Mouse (Mus musculus): ENCODE measurements around the gene Ptgis. TPM values are rescaled to one million over a fixed set of nuclear protein-coding genes. Genes with fewer than 3 reads are reported as not detected.
A peak's percentile ranks its signal among the peaks of the same experiment; 100 is the strongest.

Gene Ptgis
- polyA plus RNA-seq, 1 experiment from 2014 or later = 18.6 TPM

DNA sequence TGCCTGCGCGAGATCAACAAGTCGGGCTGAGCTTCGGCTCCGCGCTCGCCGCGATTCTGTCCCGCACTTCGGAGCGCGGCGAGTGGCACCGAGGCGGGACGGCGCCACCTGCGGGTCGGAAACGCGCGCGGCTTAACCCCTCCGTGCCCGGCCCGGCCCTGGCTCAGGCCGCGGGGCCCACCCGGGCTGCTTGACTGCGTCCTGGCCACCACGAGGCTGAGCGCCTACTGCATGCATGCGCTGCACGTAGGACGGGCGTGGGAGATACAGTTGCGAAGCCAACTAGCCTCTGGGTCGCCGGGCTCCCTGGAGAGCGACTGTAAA, 50.4 kb downstream of the Ptgis start, which contains the start of gene Kcnb1:
Kcnb1 (minus strand) TSS at position 80 of the 324 bp plus-strand sequence.
- WGBS = under 1% methylated on average over 41 of the region's 41 CpGs
- peaks cover 60% of the 10 kb centered on the region for H3K27me3 ChIP-seq (ENCODE audit: insufficient read depth, low read length)
- H3K4me2 ChIP-seq = peak within 1 kb of the TSS; percentile 93
- no peak within 1 kb of the TSS for H3K27ac ChIP-seq (ENCODE audit: low read depth)
- H3K4me1 ChIP-seq (ENCODE audit: insufficient read depth) = peaks cover 6% of the 10 kb centered on the region
- no peaks in the 10 kb centered on the region for H3K9me3 ChIP-seq (ENCODE audit: low read depth, low read length)
- DNase-seq = peak; percentile 83
- peak; percentile 33; the same call in 1 of the 2 replicates for TF ChIP-seq CTCF (IDR thresholded peaks at IDR 0.05; ENCODE audit: low read depth)
- H3K36me3 ChIP-seq (ENCODE audit: insufficient read depth) = no peaks in the 10 kb centered on the region
- H3K9ac ChIP-seq = peak within 1 kb of the TSS; percentile 32
- H3K4me3 ChIP-seq (ENCODE audit: low read depth, low read length) = peak within 1 kb of the TSS; percentile 43
- ATAC-seq (ENCODE audit: insufficient read depth) = peak; percentile 36

DNA sequence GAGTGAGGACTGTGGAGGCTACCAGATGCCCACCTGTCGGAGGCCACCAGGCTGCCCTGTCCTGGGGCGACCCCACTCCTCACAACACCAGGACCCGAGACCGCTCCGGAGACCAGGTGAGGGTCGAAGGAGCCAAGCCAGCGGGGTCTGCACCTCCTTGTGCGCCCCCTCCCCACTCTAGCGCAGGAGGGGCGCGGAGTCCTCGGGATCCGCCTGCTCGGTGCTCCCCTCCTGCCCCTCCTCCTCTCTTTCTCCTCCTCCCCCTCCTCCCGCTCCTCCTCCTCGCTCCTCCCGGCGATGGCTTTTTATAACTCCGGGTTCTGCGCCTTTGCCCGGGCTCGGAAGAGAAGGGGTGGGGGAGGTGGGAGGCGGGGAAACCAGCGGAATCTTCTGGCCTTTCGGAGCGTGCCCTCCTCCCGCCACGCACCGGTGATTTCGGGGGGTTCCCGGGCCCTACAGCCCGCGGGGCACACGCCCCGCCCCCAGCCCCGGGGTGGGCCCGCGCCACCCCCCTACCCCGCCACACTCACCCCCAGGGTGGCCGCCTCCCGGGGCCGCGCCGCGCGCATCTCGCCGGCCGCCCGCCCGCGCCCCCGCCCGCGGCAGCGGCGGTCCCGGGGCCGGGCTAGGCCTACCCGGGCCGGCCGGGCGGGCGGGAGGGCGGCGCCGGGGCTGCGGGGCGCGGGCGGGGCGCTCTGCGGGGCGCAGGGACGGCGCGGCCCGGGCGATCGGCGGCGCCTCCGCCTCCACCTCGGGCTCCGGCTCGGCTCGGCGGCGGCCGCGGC, 50.9 kb downstream of the Ptgis start:
- H3K9ac ChIP-seq = peak overlapping the region; percentile 32
- peak; percentile 54 for ATAC-seq (ENCODE audit: insufficient read depth)
- peaks cover 60% of the 10 kb centered on the region for H3K27me3 ChIP-seq (ENCODE audit: insufficient read depth, low read length)
- peak overlapping the region; percentile 93 for H3K4me2 ChIP-seq
- peak; percentile 29 for DNase-seq
- under 1% methylated on average over 72 of the region's 91 CpGs for WGBS
- no peak for TF ChIP-seq CTCF (IDR thresholded peaks at IDR 0.05; ENCODE audit: low read depth)
- no peaks in the 10 kb centered on the region for H3K9me3 ChIP-seq (ENCODE audit: low read depth, low read length)
- H3K4me1 ChIP-seq (ENCODE audit: insufficient read depth) = peaks cover 6% of the 10 kb centered on the region
- H3K4me3 ChIP-seq (ENCODE audit: low read depth, low read length) = peak overlapping the region; percentile 43
- H3K27ac ChIP-seq (ENCODE audit: low read depth) = no peak overlapping the region
- no peaks in the 10 kb centered on the region for H3K36me3 ChIP-seq (ENCODE audit: insufficient read depth)

DNA sequence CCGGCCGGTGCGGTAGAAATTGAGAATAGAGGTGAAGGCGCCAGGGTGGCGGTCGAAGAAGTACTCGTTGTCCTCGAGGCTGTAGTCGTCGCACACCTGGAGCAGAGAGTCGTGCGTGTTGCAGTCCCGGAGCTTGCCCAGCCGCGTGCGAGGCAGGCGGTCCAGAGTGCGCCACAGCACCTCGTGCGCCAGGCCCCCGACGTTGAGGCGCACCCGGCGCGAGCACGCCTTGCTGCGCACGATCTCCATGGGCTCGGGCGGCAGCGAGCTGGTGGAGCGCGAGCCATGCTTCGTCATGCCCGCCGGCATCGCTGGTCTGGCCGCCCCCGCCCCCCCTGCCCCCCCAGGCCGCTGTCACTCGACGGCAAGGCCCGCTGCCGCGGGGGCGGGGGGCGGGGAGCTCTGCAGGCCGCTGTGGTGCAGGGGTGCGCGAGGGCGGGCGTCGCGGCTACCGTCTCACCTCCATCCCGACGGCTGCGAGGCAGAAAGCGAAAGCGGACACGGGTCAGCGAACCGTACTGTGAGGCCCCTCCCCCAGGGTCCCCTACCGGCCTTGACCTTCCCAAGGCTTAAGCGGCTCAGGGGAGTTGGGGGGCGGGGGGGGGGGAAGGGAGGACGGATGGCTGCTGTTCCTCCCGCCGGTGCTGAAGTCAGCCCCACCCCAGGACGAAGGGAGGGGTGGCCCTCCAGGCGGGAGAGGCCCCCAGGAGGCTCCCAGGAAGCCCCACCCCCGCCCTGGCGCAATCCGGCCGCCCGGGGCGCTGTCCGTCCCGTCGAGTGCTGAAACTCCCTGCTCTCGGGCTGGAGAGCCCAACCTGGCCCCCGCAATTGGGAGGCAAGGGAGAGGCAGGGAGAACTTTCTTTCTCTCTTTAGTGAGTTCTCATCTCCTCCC, 51.8 kb downstream of the Ptgis start:
- H3K4me1 ChIP-seq (ENCODE audit: insufficient read depth) = peaks cover 6% of the 10 kb centered on the region
- peak; percentile 88 for DNase-seq
- 10% methylated on average over 79 of the region's 83 CpGs for WGBS
- ATAC-seq (ENCODE audit: insufficient read depth) = peak; percentile 68
- H3K27me3 ChIP-seq (ENCODE audit: insufficient read depth, low read length) = peaks cover 60% of the 10 kb centered on the region
- peak overlapping the region; percentile 93 for H3K4me2 ChIP-seq
- H3K9me3 ChIP-seq (ENCODE audit: low read depth, low read length) = no peaks in the 10 kb centered on the region
- TF ChIP-seq CTCF (IDR thresholded peaks at IDR 0.05; ENCODE audit: low read depth) = peak; percentile 35
- no peaks in the 10 kb centered on the region for H3K36me3 ChIP-seq (ENCODE audit: insufficient read depth)
- no peak overlapping the region for H3K27ac ChIP-seq (ENCODE audit: low read depth)
- H3K9ac ChIP-seq = no peak overlapping the region
- H3K4me3 ChIP-seq (ENCODE audit: low read depth, low read length) = peak overlapping the region; percentile 43

DNA sequence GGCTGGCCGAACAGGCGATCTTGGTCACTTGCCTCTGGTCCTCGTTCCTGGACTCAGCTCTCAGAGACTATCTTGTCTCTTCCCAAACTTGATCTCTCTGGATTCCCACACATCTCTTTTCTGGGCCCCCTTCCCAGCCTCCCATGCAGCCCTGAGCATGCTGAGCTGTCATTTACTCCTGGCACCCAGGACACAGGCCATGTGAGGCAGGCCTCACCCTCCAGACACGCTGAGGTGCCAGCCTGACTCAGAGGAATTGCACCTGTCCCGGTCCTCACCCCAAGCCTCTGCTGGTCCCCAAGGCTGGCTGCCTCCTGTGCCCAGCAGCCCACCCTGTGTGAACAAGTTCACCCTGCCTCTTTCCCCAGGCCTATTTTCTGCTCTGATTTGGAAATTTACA, 53.3 kb downstream of the Ptgis start:
- H3K4me1 ChIP-seq (ENCODE audit: insufficient read depth) = peaks cover 6% of the 10 kb centered on the region
- H3K27ac ChIP-seq (ENCODE audit: low read depth) = no peak overlapping the region
- TF ChIP-seq CTCF (IDR thresholded peaks at IDR 0.05; ENCODE audit: low read depth) = no peak
- no peaks in the 10 kb centered on the region for H3K9me3 ChIP-seq (ENCODE audit: low read depth, low read length)
- H3K9ac ChIP-seq = no peak overlapping the region
- ATAC-seq (ENCODE audit: insufficient read depth) (no peak), DNase-seq (no peak)
- peaks cover 60% of the 10 kb centered on the region for H3K27me3 ChIP-seq (ENCODE audit: insufficient read depth, low read length)
- WGBS = 79% methylated on average over 5 of the region's 5 CpGs
- H3K4me3 ChIP-seq (ENCODE audit: low read depth, low read length) = no peak overlapping the region
- no peaks in the 10 kb centered on the region for H3K36me3 ChIP-seq (ENCODE audit: insufficient read depth)
- no peak overlapping the region for H3K4me2 ChIP-seq

DNA sequence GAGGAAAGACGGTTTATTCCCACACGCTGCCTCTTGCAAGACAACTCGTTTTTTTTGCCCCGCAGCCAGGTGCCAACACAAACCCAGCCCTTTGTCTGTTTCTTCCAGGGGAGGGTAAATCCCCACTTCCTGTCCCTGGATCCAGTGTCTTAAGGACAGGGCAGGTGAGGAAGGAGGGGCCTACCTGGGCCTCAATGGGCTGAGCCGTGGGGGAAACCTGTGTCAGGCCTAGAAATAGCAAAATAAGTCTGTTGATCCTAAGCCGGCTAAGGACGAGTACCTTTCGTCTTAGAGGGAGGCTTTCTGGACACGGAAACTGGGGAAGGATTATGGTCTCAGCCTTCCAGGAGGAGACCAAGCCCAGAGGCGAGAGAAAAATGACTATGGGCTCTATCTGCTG, 53.9 kb downstream of the Ptgis start:
- Histone ChIP-seq H3K4me1 (ENCODE audit: insufficient read depth) (peaks cover 6% of the 10 kb centered on the region), H3K4me2 (no peak overlapping the region), H3K36me3 (ENCODE audit: insufficient read depth) (no peaks in the 10 kb centered on the region), H3K27ac (ENCODE audit: low read depth) (no peak overlapping the region), H3K4me3 (ENCODE audit: low read depth, low read length) (no peak overlapping the region), H3K9me3 (ENCODE audit: low read depth, low read length) (no peaks in the 10 kb centered on the region), H3K9ac (no peak overlapping the region), H3K27me3 (ENCODE audit: insufficient read depth, low read length) (peaks cover 56% of the 10 kb centered on the region)
- DNase-seq = no peak
- ATAC-seq (ENCODE audit: insufficient read depth) = no peak
- no peak for TF ChIP-seq CTCF (IDR thresholded peaks at IDR 0.05; ENCODE audit: low read depth)
- 29% methylated on average over 10 of the region's 10 CpGs for WGBS

DNA sequence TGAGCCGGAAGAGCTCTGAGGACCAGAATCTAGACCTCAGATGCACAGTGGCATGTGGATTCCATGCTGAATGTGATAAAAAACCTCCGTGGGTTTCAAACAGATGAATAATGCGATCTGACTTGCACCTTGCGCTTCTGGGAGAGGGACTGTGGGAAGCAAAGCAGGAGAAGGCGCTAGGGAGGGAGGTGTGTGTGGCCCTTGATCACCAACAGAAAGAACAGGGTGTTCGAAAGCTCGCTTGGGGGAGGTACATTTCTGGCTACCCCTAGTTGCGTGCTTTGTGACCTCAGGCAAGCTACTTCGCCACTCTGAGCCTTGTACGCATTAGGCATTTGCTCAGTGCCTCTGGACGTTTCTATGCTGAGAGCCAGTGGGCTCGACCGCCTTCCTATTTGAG, 54.4 kb downstream of the Ptgis start:
- Histone ChIP-seq H3K9me3 (ENCODE audit: low read depth, low read length) (no peaks in the 10 kb centered on the region), H3K4me2 (no peak overlapping the region), H3K9ac (no peak overlapping the region), H3K27me3 (ENCODE audit: insufficient read depth, low read length) (peaks cover 50% of the 10 kb centered on the region), H3K36me3 (ENCODE audit: insufficient read depth) (no peaks in the 10 kb centered on the region), H3K27ac (ENCODE audit: low read depth) (no peak overlapping the region), H3K4me1 (ENCODE audit: insufficient read depth) (peaks cover 6% of the 10 kb centered on the region), H3K4me3 (ENCODE audit: low read depth, low read length) (no peak overlapping the region)
- 39% methylated on average over 13 of the region's 13 CpGs for WGBS
- no peak for TF ChIP-seq CTCF (IDR thresholded peaks at IDR 0.05; ENCODE audit: low read depth)
- DNase-seq (no peak), ATAC-seq (ENCODE audit: insufficient read depth) (no peak)

DNA sequence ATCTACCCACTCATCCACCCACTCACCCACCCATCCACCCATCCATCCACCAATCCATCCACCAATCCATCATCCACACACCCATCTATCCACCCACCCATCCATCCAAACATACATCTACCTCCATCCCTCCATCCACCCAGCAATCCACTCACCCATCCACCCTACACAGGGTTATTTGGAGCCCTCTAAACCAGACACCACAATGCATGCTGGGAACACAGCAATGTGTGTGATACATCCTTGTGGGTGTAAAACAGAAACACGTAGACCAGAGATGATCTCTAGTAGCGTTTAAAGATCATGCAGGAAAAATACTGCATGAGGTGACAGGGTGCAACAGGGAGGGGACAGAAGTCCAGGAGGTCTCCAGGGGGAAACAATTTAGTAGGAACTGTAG, 55.0 kb downstream of the Ptgis start:
- Histone ChIP-seq H3K9me3 (ENCODE audit: low read depth, low read length) (no peaks in the 10 kb centered on the region), H3K36me3 (ENCODE audit: insufficient read depth) (no peaks in the 10 kb centered on the region), H3K4me3 (ENCODE audit: low read depth, low read length) (no peak overlapping the region), H3K4me1 (ENCODE audit: insufficient read depth) (peaks cover 6% of the 10 kb centered on the region), H3K27me3 (ENCODE audit: insufficient read depth, low read length) (peaks cover 45% of the 10 kb centered on the region), H3K9ac (no peak overlapping the region), H3K4me2 (no peak overlapping the region), H3K27ac (ENCODE audit: low read depth) (no peak overlapping the region)
- WGBS = 77% methylated on average over 2 of the region's 2 CpGs
- TF ChIP-seq CTCF (IDR thresholded peaks at IDR 0.05; ENCODE audit: low read depth) = no peak
- DNase-seq = no peak
- no peak for ATAC-seq (ENCODE audit: insufficient read depth)

Measured in lung, embryonic 14.5 days (tissue).